Mouse (Mus musculus) embryonic facial prominence, embryonic 12.5 days (tissue): ENCODE measurements around the gene Emd. TPM values are rescaled to one million over a fixed set of nuclear protein-coding genes. Genes with fewer than 3 reads are reported as not detected.

ENCODE experiments used
- ATAC-seq: fragments of 200-750 bp; cut with Nextera tagmentation; 2 replicates; pipeline ENCODE4 v1.8.0; 2017; ENCODE audit not compliant: insufficient number of reproducible peaks, insufficient read depth, low FRiP score, low TSS enrichment
- H3K27ac ChIP-seq: fragments of 300-500 bp; sonication (generic); 2 replicates; pipeline ENCODE4 v1.5.1; 2016; ENCODE audit warnings: mild to moderate bottlenecking
- H3K27me3 ChIP-seq: fragments of 300-500 bp; sonication (generic); 2 replicates; pipeline ENCODE4 v1.6.1; 2016; ENCODE audit warnings: mild to moderate bottlenecking, moderate library complexity
- H3K36me3 ChIP-seq: fragments of 300-500 bp; sonication (generic); 2 replicates; pipeline ENCODE4 v1.6.1; 2016; ENCODE audit warnings: mild to moderate bottlenecking
- H3K4me1 ChIP-seq: fragments of 300-500 bp; sonication (generic); 2 replicates; pipeline ENCODE4 v1.6.1; 2016
- H3K4me2 ChIP-seq: fragments of 300-500 bp; sonication (generic); replicated peaks from 2 replicates; pipeline ENCODE4 v1.6.1; 2016; ENCODE audit warnings: mild to moderate bottlenecking, moderate library complexity
- H3K4me3 ChIP-seq: fragments of 300-500 bp; sonication (generic); 2 replicates; pipeline ENCODE4 v1.5.1; 2016; ENCODE audit warnings: mild to moderate bottlenecking
- H3K9ac ChIP-seq: fragments of 300-500 bp; sonication (generic); 2 replicates; pipeline ENCODE4 v1.6.1; 2016; ENCODE audit warnings: mild to moderate bottlenecking, moderate library complexity
- H3K9me3 ChIP-seq: fragments of 300-500 bp; sonication (generic); 2 replicates; pipeline ENCODE4 v1.6.1; 2016; ENCODE audit warnings: mild to moderate bottlenecking, moderate library complexity
- WGBS: fragments of 180-500 bp; shearing (Covaris S2); methylation state at CpG from one replicate; pipeline ENCODE4 v1.1.7; 2016; 5-methylcytosine and 5-hydroxymethylcytosine counted together
- polyA plus RNA-seq: library from polyadenylated mRNA; unstranded; fragments of >200 nt; fragmentation: Nextera tagmentation; extraction: Ambion mirVana; gene quantifications from 2 replicates; pipeline ENCODE4 v1.2.1, GENCODE M21; 2016

The Emd gene
- polyA plus RNA-seq, 1 experiment from 2014 or later: 24.4 TPM

DNA sequence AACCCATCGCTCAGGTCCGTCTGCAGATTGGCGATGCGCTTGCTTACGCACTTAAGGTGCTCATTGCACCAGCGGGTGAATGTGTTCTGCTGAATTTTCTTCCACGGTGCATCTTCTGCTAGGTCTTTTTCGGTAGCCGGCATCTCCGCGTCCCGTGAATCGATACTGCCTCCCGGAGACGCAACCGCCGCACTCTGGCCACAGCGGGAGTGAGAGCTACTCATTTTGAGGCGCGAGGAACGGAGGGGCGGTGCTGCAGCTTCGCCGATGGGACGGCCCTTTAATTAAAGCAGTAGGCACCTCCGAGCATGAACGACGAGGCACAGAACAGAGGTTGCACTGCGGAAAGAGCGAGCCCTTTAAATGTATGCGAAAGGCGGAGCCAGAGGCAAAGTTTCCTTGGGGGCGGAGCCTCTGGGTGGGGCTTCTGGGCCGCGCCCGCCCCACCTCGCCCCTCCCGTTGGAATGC lies 8.2 kb upstream of the Emd start:
- ATAC-seq: peak; percentile 88
- Histone ChIP-seq H3K4me1 (peaks cover 8% of the 10 kb centered on the region; the same call in 1 of the 2 replicates), H3K27ac (peak overlapping the region; percentile 92), H3K9ac (peak overlapping the region; percentile 80), H3K27me3 (no peaks in the 10 kb centered on the region), H3K4me2 (peak overlapping the region; percentile 59), H3K4me3 (peak overlapping the region; percentile 57), H3K36me3 (peaks cover 17% of the 10 kb centered on the region), H3K9me3 (no peaks in the 10 kb centered on the region)
- WGBS: 28% methylated on average over 38 of the region's 38 CpGs

DNA sequence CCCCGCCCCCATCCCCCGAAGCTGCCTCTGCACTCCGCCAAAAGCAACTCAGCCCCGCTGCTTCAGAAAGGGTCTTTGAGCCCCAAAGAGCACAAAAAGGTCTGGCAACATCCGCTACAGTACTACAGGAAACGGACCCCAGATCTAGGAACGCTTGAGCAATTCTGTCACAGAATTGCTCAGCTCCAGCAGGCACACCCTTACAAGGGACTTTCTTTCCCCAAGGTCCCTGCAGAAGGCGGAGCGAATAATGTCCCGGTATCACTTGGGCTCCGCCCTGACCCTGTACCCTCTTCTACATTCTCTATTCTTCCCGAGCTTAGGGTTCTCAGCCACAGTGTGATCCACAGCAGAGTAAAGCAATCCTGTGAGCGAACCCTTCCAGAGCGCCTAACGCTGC lies 7.8 kb upstream of the Emd start:
- Histone ChIP-seq H3K27ac (peak overlapping the region; percentile 89), H3K4me3 (peak overlapping the region; percentile 57), H3K4me1 (peaks cover 8% of the 10 kb centered on the region; the same call in 1 of the 2 replicates), H3K27me3 (no peaks in the 10 kb centered on the region), H3K9ac (peak overlapping the region; percentile 56), H3K9me3 (no peaks in the 10 kb centered on the region), H3K36me3 (peaks cover 13% of the 10 kb centered on the region), H3K4me2 (peak overlapping the region; percentile 59)
- ATAC-seq: 0 out of 2 replicates have a peak, but pooled peaks have one; percentile 7
- 19% methylated on average over 15 of the region's 15 CpGs for WGBS

DNA sequence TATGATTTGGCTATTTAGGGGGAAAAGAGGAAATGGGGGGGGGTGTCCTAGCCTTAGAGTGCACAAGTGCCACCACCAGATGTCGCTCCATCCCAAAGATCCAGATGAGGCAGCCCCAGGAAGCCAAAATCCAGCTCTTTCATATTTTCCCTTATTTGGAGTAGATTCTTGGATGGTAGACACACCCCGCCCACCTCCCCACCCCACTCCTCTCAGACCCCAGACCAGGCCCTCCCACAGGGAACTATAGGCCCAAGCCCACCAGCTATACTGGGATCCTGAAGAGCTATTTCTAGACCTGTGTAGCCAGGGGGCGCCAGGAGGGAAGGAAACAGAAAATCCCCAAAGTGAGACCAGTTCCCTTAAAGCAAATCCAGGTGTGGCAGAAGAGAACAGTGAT lies 5.8 kb upstream of the Emd start:
- Histone ChIP-seq H3K9ac (no peak overlapping the region), H3K9me3 (no peaks in the 10 kb centered on the region), H3K36me3 (no peaks in the 10 kb centered on the region), H3K27ac (peak overlapping the region; percentile 82), H3K27me3 (no peaks in the 10 kb centered on the region), H3K4me2 (peak overlapping the region; percentile 53), H3K4me3 (no peak overlapping the region; the same call in 1 of the 2 replicates), H3K4me1 (peaks cover 4% of the 10 kb centered on the region; the same call in 1 of the 2 replicates)
- 18% methylated on average over 3 of the region's 3 CpGs for WGBS
- ATAC-seq: 0 out of 2 replicates have a peak, but pooled peaks have one; percentile 11

DNA sequence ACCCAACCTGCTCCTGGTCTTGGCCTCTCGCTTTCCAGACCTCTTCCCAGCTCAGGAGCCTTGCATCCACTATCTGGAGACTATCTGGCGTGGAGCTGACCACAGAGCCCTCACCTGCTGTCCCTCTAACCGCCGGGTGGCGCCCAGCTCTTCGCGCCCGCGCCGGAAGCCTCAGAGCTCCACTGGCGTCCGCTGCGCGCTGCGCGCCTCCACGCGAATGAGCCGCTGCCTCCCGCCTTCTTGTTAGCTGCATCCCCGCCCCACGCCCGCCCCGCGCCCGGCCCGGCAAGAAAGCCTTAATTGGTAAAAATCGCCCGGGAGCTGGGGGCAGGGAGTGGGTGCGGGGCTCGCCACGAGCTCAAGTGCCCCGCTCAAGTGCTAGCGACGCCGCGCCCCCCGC lies 4.9 kb upstream of the Emd start, which contains the start of gene Flna:
Gene Flna, minus strand, starts transcription at position 206 of the 400 bp plus-strand sequence.
- peak within 1 kb of the TSS; percentile 53 for H3K4me2 ChIP-seq
- H3K27ac ChIP-seq: peak within 1 kb of the TSS; percentile 82
- H3K4me1 ChIP-seq: no peaks in the 10 kb centered on the region
- no peaks in the 10 kb centered on the region for H3K9me3 ChIP-seq
- H3K4me3 ChIP-seq: peak within 1 kb of the TSS; percentile 39
- H3K9ac ChIP-seq: peak within 1 kb of the TSS; percentile 52
- WGBS: 20% methylated on average over 38 of the region's 38 CpGs
- ATAC-seq: no peak
- H3K36me3 ChIP-seq: no peaks in the 10 kb centered on the region
- H3K27me3 ChIP-seq: no peaks in the 10 kb centered on the region

DNA sequence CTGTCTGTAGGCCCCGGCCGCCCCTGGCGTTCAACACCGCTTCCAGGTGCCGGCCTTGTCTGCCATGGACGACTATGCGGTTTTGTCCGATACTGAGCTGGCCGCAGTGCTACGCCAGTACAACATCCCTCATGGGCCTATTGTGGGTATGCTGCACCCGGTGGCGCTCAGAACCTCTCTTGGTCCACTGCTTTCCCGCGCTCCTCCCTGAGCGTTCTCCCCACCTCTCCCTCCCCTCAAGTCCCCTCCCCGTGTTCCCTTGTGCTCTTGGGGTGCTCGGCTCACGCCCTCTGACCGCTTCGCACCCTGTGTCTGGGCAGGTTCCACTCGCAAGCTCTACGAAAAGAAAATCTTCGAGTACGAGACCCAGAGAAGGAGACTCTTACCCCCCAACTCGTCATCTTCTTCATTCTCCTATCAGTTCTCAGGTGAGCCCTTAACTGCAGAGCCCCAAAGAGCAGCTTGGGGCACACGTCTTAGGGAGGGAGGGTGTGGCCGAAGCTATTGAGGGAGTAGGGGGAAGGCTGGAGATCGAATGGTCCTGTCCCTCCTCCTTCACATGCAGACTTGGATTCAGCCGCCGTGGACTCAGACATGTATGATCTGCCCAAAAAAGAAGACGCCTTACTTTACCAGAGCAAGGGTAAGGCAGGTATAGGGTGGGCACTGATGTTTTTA lies 540 bp downstream of the Emd start:
- Histone ChIP-seq H3K4me2 (peak overlapping the region; percentile 59), H3K27me3 (no peaks in the 10 kb centered on the region), H3K9ac (peak overlapping the region; percentile 72), H3K9me3 (no peaks in the 10 kb centered on the region), H3K27ac (peak overlapping the region; percentile 95), H3K4me1 (no peaks in the 10 kb centered on the region), H3K4me3 (peak overlapping the region; percentile 57), H3K36me3 (0 out of 2 replicates have a peak, but pooled peaks cover 8% of the 10 kb centered on the region)
- WGBS: 26% methylated on average over 26 of the region's 31 CpGs
- ATAC-seq: peak; percentile 73

DNA sequence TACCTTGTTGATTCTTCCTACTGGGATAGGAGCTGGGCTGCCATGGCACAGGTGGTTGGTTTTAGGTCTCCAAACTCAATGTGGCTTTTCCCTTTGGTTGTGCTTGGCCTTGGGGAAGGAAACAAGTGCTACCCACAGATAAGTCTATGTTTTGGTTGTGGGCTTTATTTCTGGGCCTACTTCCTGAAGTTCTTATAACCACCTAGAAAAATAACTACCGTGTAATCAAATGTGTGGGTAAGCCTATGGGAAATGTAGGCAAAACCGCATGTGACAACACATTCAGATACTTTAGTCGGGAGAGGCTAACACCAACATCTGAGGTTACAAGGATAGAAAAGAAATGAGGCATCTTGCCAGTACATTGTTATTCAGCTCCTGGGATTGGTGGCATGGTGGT lies 3.3 kb downstream of the Emd start:
- Histone ChIP-seq H3K4me1 (no peaks in the 10 kb centered on the region), H3K27ac (no peak overlapping the region), H3K4me3 (no peak overlapping the region), H3K36me3 (0 out of 2 replicates have a peak, but pooled peaks cover 8% of the 10 kb centered on the region), H3K27me3 (no peaks in the 10 kb centered on the region), H3K9ac (no peak overlapping the region), H3K4me2 (no peak overlapping the region), H3K9me3 (no peaks in the 10 kb centered on the region)
- ATAC-seq: no peak
- 97% methylated on average over 3 of the region's 3 CpGs for WGBS

DNA sequence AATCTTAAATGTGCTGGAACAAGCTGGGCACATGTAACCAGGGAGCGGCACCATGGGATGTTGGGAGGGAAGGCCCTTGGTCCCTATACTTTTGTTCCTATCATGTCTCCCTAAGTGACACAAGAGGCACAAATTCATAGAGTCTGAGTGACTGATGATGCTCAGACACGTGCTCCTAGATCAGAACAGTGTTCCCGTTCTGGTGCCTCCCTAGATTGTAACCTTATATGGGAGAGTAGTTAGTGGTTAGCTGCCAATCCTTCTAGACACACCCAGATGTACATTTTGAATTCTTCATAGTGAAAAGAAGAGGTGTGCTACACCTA lies 15.2 kb downstream of the Emd start:
- peak overlapping the region; percentile 44 for H3K4me2 ChIP-seq
- ATAC-seq: peak; percentile 13; the same call in 1 of the 2 replicates
- H3K36me3 ChIP-seq: 0 out of 2 replicates have a peak, but pooled peaks cover 4% of the 10 kb centered on the region
- H3K9me3 ChIP-seq: no peaks in the 10 kb centered on the region
- H3K4me3 ChIP-seq: peak overlapping the region; percentile 60
- H3K9ac ChIP-seq: peak overlapping the region; percentile 33
- no peaks in the 10 kb centered on the region for H3K27me3 ChIP-seq
- no peaks in the 10 kb centered on the region for H3K4me1 ChIP-seq
- H3K27ac ChIP-seq: peak overlapping the region; percentile 92
- WGBS: 23% methylated on average over 3 of the region's 3 CpGs

DNA sequence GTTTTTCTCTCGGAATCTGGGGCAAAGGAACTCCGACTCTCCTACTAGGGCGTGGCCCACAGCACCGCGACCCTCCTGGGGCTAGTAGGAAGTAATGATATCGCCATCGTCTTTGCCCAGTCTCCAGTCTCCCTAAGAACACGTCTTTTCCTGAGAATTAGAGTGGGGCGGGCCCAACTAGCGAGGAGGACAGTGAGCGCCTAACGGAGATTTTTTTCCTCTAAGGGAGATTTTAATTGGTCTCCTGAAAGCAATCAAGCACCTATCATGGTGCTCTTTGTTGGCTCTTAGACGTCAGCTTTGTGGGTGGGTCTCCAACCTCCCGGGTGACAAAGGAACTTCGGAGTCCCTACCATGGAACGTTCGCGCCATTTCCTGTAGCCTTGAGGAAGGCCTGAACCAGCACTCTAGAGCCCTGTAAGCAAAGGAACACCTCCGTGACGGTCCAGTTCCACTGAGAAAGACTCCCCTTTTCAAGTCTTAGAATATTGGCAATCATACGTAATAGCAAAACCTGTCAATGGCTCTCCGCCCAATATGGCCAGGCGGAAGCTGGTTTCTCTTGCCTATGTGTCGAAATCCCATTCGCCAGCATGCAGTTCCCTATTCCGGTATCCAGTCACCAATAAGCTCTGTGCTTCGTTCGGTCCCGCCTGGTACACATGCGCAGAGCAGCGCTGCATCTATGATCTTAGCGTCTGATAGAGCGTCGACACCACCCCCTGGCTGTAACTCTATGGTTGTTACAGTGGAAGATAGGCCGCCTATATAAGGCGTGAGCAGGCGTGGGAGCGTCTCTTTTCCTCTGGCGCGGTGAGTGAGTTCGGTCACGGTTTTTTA lies 15.8 kb downstream of the Emd start, which contains the start of gene Rpl10:
Gene Rpl10, plus strand, starts transcription at position 751 of the 840 bp plus-strand sequence.
- Histone ChIP-seq H3K9ac (peak within 1 kb of the TSS; percentile 70), H3K27ac (peak within 1 kb of the TSS; percentile 92), H3K4me3 (peak within 1 kb of the TSS; percentile 60), H3K36me3 (0 out of 2 replicates have a peak, but pooled peaks cover 4% of the 10 kb centered on the region), H3K27me3 (no peaks in the 10 kb centered on the region), H3K4me2 (peak within 1 kb of the TSS; percentile 54), H3K9me3 (no peaks in the 10 kb centered on the region), H3K4me1 (no peaks in the 10 kb centered on the region)
- ATAC-seq: peak; percentile 96
- WGBS: 19% methylated on average over 42 of the region's 42 CpGs

DNA sequence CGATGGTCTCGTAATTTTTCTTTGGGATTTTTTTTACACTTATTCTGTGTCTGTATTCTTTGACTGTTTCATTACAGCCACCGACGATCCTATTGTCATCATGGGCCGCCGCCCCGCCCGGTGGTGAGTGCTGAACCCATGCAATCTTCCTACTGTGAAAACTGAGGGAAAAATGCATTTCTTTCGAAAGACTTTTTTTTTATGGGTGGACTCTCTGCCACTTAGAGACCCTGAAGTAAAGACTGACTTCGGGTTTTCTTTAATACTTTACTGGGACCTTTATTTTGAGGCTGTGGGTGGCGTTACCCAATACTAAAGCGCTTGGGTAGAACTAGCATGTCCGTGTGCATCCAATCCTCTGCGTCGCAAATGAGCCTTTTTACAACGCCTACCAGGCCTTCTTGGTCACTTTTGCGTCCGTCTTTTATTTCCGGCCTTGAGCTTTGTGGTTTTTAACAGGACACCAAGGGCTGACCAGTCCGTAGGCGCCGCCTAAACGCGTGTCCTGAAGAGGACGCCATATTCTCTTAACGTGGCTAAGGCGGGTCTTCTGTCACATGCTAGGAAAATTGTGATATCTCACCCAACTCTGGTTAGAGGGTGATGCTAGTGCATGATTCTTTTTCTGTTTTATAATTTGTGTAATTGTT lies 16.5 kb downstream of the Emd start:
- 0 out of 2 replicates have a peak, but pooled peaks cover 4% of the 10 kb centered on the region for H3K36me3 ChIP-seq
- peak overlapping the region; percentile 54 for H3K4me2 ChIP-seq
- peak overlapping the region; percentile 60 for H3K27ac ChIP-seq
- H3K27me3 ChIP-seq: no peaks in the 10 kb centered on the region
- ATAC-seq: no peak
- peak overlapping the region; percentile 70 for H3K9ac ChIP-seq
- no peaks in the 10 kb centered on the region for H3K9me3 ChIP-seq
- WGBS: 14% methylated on average over 27 of the region's 27 CpGs
- peak overlapping the region; percentile 60 for H3K4me3 ChIP-seq
- H3K4me1 ChIP-seq: no peaks in the 10 kb centered on the region

DNA sequence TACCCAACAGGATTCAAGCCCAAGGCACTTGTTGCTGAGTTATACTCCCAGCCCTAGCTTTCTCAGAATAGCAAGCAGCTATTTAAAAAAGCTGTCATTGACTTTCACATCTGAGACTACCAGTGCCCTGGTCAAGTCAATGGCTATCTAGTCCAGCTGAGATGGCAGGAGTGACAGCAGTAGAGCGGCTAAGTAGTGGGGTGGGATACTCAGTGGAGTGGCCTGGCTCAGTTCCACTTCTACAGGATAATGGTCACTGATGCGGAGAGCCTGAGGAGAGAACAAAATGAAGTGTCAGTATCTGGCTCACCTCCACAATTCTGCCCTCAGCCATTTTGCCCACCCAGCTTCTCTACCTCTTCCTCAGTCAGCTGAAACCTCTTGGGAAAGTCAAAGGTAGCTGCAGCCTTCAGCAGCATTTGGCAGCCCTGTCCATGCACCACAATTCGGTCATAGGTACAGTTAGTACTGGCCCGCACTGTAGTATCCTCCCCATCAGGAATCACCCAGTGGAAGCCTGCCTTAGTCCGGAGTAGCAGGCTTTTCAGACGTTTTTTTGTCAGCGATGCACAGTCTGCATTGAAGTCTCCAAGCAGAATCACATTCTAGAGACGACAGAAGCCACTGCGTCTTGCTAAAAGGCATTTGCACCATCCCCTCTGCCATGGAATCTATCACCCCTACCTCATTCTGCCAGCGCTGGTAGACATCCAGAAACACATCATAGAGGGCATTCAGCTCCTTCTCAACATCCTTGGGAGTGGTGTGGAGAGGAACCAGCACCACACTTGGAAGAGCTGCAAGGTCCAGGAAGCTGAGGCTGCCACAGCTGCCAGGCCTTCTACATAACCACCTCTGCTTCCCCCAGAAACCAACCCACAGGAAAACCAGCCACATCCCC lies 19.2 kb downstream of the Emd start:
- no peak for ATAC-seq
- Histone ChIP-seq H3K9me3 (no peaks in the 10 kb centered on the region), H3K36me3 (0 out of 2 replicates have a peak, but pooled peaks cover 4% of the 10 kb centered on the region), H3K27me3 (no peaks in the 10 kb centered on the region), H3K27ac (0 out of 2 replicates have a peak overlapping the region, but pooled peaks have one; percentile 1), H3K9ac (no peak overlapping the region), H3K4me3 (no peak overlapping the region), H3K4me1 (no peaks in the 10 kb centered on the region), H3K4me2 (no peak overlapping the region)
- 25% methylated on average over 10 of the region's 10 CpGs for WGBS
